Mouse (Mus musculus) spleen, adult 2 months (tissue): ENCODE results near the gene Znrd1as.

Experiments used
- CTCF ChIP-seq: fragments of 200-500 bp; IDR thresholded peaks from 2 replicates; pipeline ENCODE4 v1.5.1; 2011; ENCODE audit warnings: mild to moderate bottlenecking, inconsistent platforms; ENCODE audit not compliant: insufficient read depth, insufficient read length, insufficient replicate concordance; ENCODE audit errors: extremely low read depth
- POLR2A ChIP-seq: fragments of 200-500 bp; IDR thresholded peaks from 2 replicates; pipeline ENCODE4 v1.6.1; 2011; ENCODE audit warnings: low read depth, low read length, inconsistent platforms

DNA sequence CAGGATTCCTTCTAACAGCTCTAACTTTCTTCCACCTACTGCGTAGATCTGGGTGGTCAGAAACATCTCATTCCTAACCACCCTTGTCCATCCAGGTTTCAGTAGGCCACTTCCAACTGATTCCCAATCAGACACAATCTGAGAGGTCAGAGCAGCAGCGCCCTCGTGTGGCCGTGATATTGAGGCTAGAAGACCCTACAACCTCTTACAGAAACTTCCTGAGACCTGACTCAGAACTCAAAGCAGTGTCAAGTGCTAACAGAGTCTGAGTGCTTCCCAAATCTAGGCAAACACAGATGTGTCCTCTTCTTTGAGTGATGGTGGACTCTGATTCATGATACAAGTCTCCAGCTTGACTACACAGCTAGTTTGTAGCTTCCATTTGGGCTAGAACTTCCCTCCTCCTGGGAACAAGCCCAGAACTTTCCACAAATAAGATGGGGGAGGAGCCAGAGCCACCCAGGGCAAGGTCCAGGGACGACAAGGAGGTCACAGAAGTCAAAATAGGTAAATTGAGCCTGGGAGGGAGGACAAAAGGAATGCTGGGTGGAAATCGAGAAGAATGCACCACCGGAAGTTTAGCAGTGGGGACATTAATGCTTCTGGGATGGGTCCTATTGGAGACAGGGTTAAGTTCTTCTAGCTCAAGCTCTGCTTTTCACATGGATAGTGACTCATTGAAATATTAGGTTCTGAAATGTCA, 38.8 kb downstream of the Znrd1as start:
- TF ChIP-seq CTCF: peak; percentile 70; the same call in 1 of the 2 replicates
- TF ChIP-seq POLR2A: no peak
